Mouse (Mus musculus): ENCODE results near the gene Htr3b.

Gene Htr3b

DNA sequence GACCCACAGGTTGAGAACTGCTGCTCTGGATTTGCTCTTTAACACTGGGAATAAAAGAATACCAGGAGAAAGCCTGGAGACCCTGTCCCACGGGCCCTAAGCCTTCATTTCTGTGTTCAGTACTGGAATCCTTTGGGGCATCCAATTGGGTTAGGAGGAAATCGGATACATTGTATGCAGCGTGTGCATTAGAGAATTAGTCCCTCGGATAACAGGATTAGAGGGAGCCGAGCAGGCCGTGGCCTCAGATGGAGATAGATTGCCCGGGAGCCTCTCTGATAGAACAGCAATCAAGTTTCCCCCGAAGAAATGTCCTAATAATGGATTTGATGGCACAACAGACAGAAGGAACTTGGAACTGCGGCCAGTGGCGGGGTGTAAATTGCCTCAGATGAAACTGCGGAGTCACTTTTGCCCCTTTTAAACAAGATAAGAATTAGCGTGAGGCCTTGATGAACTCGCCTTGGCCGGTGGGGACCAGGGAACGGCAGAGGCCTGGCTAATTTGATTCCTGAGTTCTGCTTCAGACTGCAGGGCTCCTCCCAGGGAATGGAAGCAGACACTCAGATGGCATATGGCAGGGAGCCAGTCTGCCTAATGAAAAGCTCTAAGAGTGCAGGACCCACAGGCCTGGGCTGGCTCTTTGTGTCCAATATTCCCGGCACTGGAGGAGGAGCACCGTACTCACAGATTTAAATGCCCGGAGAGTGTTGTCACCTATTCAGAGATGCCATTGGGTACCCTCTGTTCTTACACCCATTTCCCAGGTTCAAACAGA, 48.6 kb downstream of the Htr3b start:
- DNase-seq (ENCODE audit: low spot score in 2 of 2): no peak

- peak; percentile 39 to 40 for DNase-seq (ENCODE audit: low spot score in 2 of 2)
Observed at GRCm38 (mm10) chr9:48910885-48911537, 53.8 kb downstream of the Htr3b start, which contains the start of gene Htr3a. Htr3a (minus strand) TSS chr9:48911099.

DNA sequence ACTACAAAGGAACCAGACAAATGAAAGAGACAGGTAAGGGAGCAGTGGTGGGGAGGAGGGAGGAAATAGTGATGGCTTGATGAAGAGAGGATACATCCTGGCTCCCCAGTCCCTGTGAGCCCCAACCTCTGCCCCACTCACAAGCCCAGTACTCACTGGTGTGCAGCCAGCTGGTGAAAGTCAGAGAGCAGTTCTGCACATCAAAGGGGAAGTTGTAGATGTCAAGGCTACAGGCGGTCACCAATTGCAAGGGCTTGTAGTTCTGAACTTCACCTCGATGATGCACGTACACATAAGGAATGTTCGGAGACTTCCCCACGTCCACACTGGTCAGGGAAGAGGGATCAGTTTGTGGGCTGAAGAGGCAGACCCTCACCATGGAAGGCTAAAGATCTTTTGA, 60.4 kb downstream of the Htr3b start:
- no peak for DNase-seq (ENCODE audit: low spot score in 2 of 2)

DNA sequence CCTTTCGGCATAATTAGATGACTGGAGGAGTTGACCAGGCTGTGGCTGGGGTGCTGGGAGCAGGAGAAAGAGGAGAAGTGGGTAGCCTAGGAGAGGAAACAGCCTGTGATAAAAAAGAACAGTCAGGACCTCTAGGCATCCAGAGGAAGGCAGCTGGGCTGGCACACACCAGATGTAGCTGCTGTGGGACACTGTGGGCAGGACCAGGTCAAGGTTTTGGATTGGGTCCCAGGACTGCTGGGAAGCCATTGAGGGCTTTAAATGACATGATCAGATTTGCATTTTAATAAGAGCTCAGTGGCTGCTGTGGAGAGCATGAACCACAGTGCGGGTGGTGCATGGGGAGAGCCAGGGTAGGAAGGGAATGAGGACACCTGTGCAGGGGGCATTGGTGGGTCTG, 61.0 kb downstream of the Htr3b start:
- no peak for DNase-seq (ENCODE audit: low spot score in 2 of 2)

- DNase-seq (ENCODE audit: low spot score in 2 of 2): no peak
Observed at GRCm38 (mm10) chr9:48898551-48898950, 66.2 kb downstream of the Htr3b start.

GRCm38 (mm10) chr9:48895819-48896536, 68.8 kb downstream of the Htr3b start:
- no peak for DNase-seq (ENCODE audit: low spot score in 2 of 2)

DNA sequence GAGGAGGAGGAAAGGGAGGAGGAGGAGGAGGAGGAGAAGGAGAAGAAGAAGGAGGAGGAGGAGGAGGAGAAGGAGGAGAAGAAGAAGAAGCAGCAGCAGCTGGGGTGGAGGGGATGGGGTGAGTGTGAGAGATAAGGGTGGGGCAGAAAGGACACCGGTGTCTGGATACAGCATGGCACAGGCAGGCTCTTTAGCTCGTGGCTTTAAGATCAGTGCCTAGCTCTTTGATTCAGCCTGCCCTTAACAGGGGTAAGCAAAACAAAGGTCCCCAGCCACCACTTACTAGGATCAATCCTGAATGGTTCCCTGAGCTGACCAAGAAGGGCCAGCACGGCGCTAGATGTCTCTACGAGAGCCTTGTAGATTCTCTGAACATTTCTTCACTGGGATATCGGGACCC, 70.0 kb downstream of the Htr3b start:
- no peak for DNase-seq (ENCODE audit: low spot score in 2 of 2)

- DNase-seq (ENCODE audit: low spot score in 2 of 2): peak; percentile 85 to 87
Observed at GRCm38 (mm10) chr9:48893986-48894385, 70.8 kb downstream of the Htr3b start.

DNA sequence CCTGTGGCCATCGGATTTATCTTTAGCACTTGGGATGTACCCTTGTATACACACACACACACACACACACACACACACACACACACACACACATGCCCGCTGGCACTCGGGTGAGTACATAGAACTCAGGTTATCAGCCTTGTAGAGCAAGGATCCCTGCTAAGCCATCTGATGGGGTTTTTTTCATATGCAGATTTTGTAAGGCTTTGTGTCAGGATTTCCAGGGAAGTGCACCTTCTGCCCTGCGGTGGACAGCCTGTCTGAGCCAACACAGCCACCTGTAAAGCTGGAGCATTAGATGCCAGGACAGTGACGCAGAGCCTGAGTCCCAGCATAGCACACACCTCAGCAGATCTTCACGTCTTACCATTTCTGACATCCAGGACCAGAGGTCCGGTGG, 75.7 kb downstream of the Htr3b start:
- no peak for DNase-seq (ENCODE audit: low spot score in 2 of 2)
